Mouse (Mus musculus) ES-CJ7 (cell line): ENCODE measurements at regions not wholly inside any gene's neighbourhood (a gene's known extent, or its start where the extent isn't known, plus 50 kb on each side); places are given as distances from the start of the nearest gene placed in this dataset.

Experiments used
- DNase-seq: peaks from one replicate; pipeline ENCODE4 v3.0.0; 2011; ENCODE audit warnings: low read depth, low spot score

GRCm38 (mm10) chr3:56433495-56433894, 250.0 kb upstream of the Nbea start:
- no peak for DNase-seq

GRCm38 (mm10) chr3:56427201-56427600, 243.7 kb upstream of the Nbea start:
- DNase-seq = no peak

- DNase-seq = no peak
Observed at GRCm38 (mm10) chr3:56397851-56398496, 214.5 kb upstream of the Nbea start.

GRCm38 (mm10) chr3:56393134-56393533, 209.6 kb upstream of the Nbea start:
- DNase-seq = no peak

- DNase-seq = no peak
Observed at GRCm38 (mm10) chr3:56380316-56380715, 196.8 kb upstream of the Nbea start.

GRCm38 (mm10) chr3:56379500-56379899, 196.0 kb upstream of the Nbea start:
- no peak for DNase-seq

- DNase-seq = no peak
Observed at GRCm38 (mm10) chr3:56362543-56362942, 179.0 kb upstream of the Nbea start.

- DNase-seq = no peak
Observed at GRCm38 (mm10) chr3:56357035-56357701, 173.7 kb upstream of the Nbea start.

- DNase-seq = no peak
Observed at GRCm38 (mm10) chr3:56356163-56356882, 172.8 kb upstream of the Nbea start.
